In the genomic region with DNA sequence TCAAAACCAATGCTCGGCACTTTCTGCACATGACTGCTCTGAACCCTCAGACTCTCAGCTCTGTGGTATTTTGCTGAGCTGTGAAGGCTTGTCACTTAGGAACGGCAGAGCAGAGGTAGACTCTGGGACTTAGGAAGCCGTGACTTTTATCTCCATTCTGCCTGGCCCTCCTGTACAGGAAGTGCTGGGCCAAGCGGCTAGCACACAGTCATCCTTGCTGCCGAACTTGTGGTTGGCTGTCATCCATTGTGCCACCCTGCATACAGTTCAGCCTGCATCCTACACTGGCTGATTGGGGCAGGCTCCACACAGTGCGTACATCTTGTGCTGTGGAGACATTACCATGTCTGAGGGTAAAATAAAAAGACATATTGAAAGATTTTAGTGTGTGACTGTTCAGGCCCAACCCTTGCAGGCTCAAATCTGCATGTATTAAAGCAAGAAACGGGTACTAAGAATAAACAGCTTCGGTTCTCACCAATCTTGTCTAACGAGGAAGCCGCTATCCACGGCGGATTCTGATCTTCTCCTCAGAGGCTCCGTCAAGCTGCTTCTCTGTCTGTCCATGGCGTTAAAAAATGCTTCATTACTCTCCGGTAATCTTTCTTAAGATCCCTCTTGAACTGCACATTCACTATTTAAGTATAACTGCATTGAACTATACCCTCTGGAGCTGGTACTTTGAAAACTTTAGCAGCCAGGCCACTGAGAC, we compare ENCODE assay signal across 18 mouse cellular contexts. TPM values are rescaled to one million over a fixed set of nuclear protein-coding genes. Genes with fewer than 3 reads are reported as not detected.
A peak's percentile ranks its signal among the peaks of the same experiment; 100 is the strongest.
DNase-seq lines count a peak whose midpoint lies in the region; ATAC-seq and TF ChIP-seq lines count a peak whose summit lies in the region.
"Had no signal": no experiment of that assay in that cellular context is flagged by ENCODE, and none has a peak within 500 bp of the region (broad histone marks: within the 10 kb centered on the region; RNA-seq: fewer than 3 reads in every experiment).

No protein-coding gene starts in this region.

- H3K27me3 ChIP-seq in forebrain, embryonic 15.5 days = no peaks in the 10 kb centered on the region
- no peaks in the 10 kb centered on the region for H3K27me3 ChIP-seq in forebrain, embryonic 14.5 days (replicated peaks; ENCODE audit: control insufficient read depth, insufficient read depth, low read length)
- no peaks in the 10 kb centered on the region for H3K27me3 ChIP-seq in lung, postnatal 0 days (replicated peaks; ENCODE audit: insufficient read depth, low read length)
- H3K27me3 ChIP-seq in liver, embryonic 11.5 days (replicated peaks; ENCODE audit: control insufficient read depth, insufficient read depth, low read length) = no peaks in the 10 kb centered on the region
- H3K27me3 ChIP-seq in stomach, postnatal 0 days (ENCODE audit: control insufficient read depth, insufficient read depth, low read length) = no peaks in the 10 kb centered on the region
- H3K27me3 ChIP-seq: limb, embryonic 15.5 days; midbrain, embryonic 15.5 days; neural tube, embryonic 15.5 days had no signal

- no peak overlapping the region for H3K4me2 ChIP-seq in forebrain, embryonic 15.5 days (replicated peaks)
- no peak overlapping the region for H3K4me2 ChIP-seq in forebrain, embryonic 14.5 days (ENCODE audit: low read length)
- H3K4me2 ChIP-seq in lung, postnatal 0 days (replicated peaks; ENCODE audit: low read depth, low read length) = no peak overlapping the region
- H3K4me2 ChIP-seq in liver, embryonic 11.5 days = no peak overlapping the region
- no peak overlapping the region for H3K4me2 ChIP-seq in stomach, postnatal 0 days (replicated peaks; ENCODE audit: low read depth)
- H3K4me2 ChIP-seq: heart, embryonic 11.5 days; limb, embryonic 15.5 days; midbrain, embryonic 15.5 days; neural tube, embryonic 15.5 days had no signal

- no peak for DNase-seq in forebrain, embryonic 14.5 days (ENCODE audit: low spot score)
- no peak for DNase-seq in lung, postnatal 0 days (ENCODE audit: low spot score)
- no peak for DNase-seq in lung, adult 2 months
- no peak for DNase-seq in liver, embryonic 11.5 days (ENCODE audit: low spot score)
- DNase-seq in stomach, postnatal 0 days (ENCODE audit: low spot score) = peak; percentile 19
- no peak for DNase-seq in urinary bladder, adult 18-20 months (ENCODE audit: low spot score in 2 of 2)
- DNase-seq in embryo, embryonic 9.5 days (ENCODE audit: extremely low spot score) = no peak
- DNase-seq: cerebellum, postnatal 10 days; gastrocnemius, adult 2 months; kidney, postnatal 25 days; right cerebral cortex, postnatal 14 days; thymus, postnatal 4 days had no signal

- WGBS in forebrain, embryonic 15.5 days = 60% methylated on average over 15 of the region's 15 CpGs
- WGBS in forebrain, embryonic 14.5 days = 59% methylated on average over 15 of the region's 15 CpGs
- 64% methylated on average over 15 of the region's 15 CpGs for WGBS in lung, postnatal 0 days
- 65% methylated on average over 15 of the region's 15 CpGs for WGBS in lung, adult 2 months
- 49% methylated on average over 15 of the region's 15 CpGs for WGBS in liver, embryonic 11.5 days
- 74% methylated on average over 15 of the region's 15 CpGs for WGBS in stomach, postnatal 0 days

- H3K9me3 ChIP-seq in forebrain, embryonic 15.5 days = no peaks in the 10 kb centered on the region
- H3K9me3 ChIP-seq in forebrain, embryonic 14.5 days (replicated peaks; ENCODE audit: control insufficient read depth, low read length) = no peaks in the 10 kb centered on the region
- no peaks in the 10 kb centered on the region for H3K9me3 ChIP-seq in lung, postnatal 0 days (ENCODE audit: low read length)
- no peaks in the 10 kb centered on the region for H3K9me3 ChIP-seq in liver, embryonic 11.5 days (ENCODE audit: control insufficient read depth, low read length)
- no peaks in the 10 kb centered on the region for H3K9me3 ChIP-seq in stomach, postnatal 0 days (ENCODE audit: control insufficient read depth, low read length)
- H3K9me3 ChIP-seq: limb, embryonic 15.5 days; midbrain, embryonic 15.5 days; neural tube, embryonic 15.5 days had no signal

- 0 out of 2 replicates have a peak, but pooled peaks have one; percentile 42 for ATAC-seq in forebrain, embryonic 15.5 days (replicated peaks)
- ATAC-seq in forebrain, embryonic 14.5 days = no peak
- no peak for ATAC-seq in lung, postnatal 0 days
- peak; percentile 75 for ATAC-seq in liver, embryonic 11.5 days (replicated peaks; ENCODE audit: low FRiP score)
- ATAC-seq in stomach, postnatal 0 days (ENCODE audit: low FRiP score, low TSS enrichment) = 0 out of 2 replicates have a peak, but pooled peaks have one; percentile 28
- ATAC-seq: inflammation-experienced regulatory T-cells, adult 6 months; midbrain, embryonic 15.5 days had no signal

- no peak for TF ChIP-seq CTCF in lung, postnatal 0 days (IDR thresholded peaks at IDR 0.05)
- no peak for TF ChIP-seq CTCF in lung, adult 2 months (IDR thresholded peaks at IDR 0.05; ENCODE audit: insufficient read depth, low read length)
- no peak for TF ChIP-seq CTCF in stomach, postnatal 0 days (IDR thresholded peaks at IDR 0.05; ENCODE audit: low read depth)

- no peak overlapping the region for H3K9ac ChIP-seq in forebrain, embryonic 15.5 days (replicated peaks)
- H3K9ac ChIP-seq in forebrain, embryonic 14.5 days (ENCODE audit: low read length) = no peak overlapping the region
- 0 out of 2 replicates have a peak overlapping the region, but pooled peaks have one; percentile 16 for H3K9ac ChIP-seq in lung, postnatal 0 days (replicated peaks; ENCODE audit: low read depth)
- no peak overlapping the region for H3K9ac ChIP-seq in liver, embryonic 11.5 days (ENCODE audit: low read depth, low read length)
- no peak overlapping the region for H3K9ac ChIP-seq in stomach, postnatal 0 days (ENCODE audit: low read length)
- H3K9ac ChIP-seq: limb, embryonic 15.5 days; midbrain, embryonic 15.5 days; neural tube, embryonic 15.5 days had no signal

- TF ChIP-seq EP300 in lung, postnatal 0 days (IDR thresholded peaks at IDR 0.05) = no peak
- no peak for TF ChIP-seq EP300 in stomach, postnatal 0 days (optimal IDR thresholded peaks at IDR 0.05)

- no peak for TF ChIP-seq POLR2A in lung, adult 2 months (IDR thresholded peaks at IDR 0.05; ENCODE audit: borderline replicate concordance, extremely low read depth, low read depth, low read length)

- no peak overlapping the region for H3K4me3 ChIP-seq in forebrain, embryonic 15.5 days
- H3K4me3 ChIP-seq in forebrain, embryonic 14.5 days (ENCODE audit: low read depth, low read length) = no peak overlapping the region
- H3K4me3 ChIP-seq in lung, postnatal 0 days (ENCODE audit: low read depth, low read length) = no peak overlapping the region
- H3K4me3 ChIP-seq in lung, adult 2 months (replicated peaks; ENCODE audit: extremely low read depth, low read depth, low read length) = no peak overlapping the region
- no peak overlapping the region for H3K4me3 ChIP-seq in liver, embryonic 11.5 days (ENCODE audit: low read depth, low read length)
- H3K4me3 ChIP-seq in stomach, postnatal 0 days (ENCODE audit: low read depth, low read length) = no peak overlapping the region
- H3K4me3 ChIP-seq: gastrocnemius, adult 2 months; limb, embryonic 15.5 days; midbrain, embryonic 15.5 days; neural tube, embryonic 15.5 days had no signal

- no peak overlapping the region for H3K27ac ChIP-seq in forebrain, embryonic 15.5 days (replicated peaks)
- H3K27ac ChIP-seq in forebrain, embryonic 14.5 days (ENCODE audit: low read depth, low read length) = no peak overlapping the region
- H3K27ac ChIP-seq in lung, postnatal 0 days (ENCODE audit: low read length) = no peak overlapping the region
- H3K27ac ChIP-seq in liver, embryonic 11.5 days (ENCODE audit: low read depth, low read length) = no peak overlapping the region
- H3K27ac ChIP-seq in stomach, postnatal 0 days (replicated peaks) = no peak overlapping the region
- H3K27ac ChIP-seq: limb, embryonic 15.5 days; midbrain, embryonic 15.5 days; neural tube, embryonic 15.5 days had no signal

- H3K4me1 ChIP-seq in forebrain, embryonic 15.5 days = no peaks in the 10 kb centered on the region
- no peaks in the 10 kb centered on the region for H3K4me1 ChIP-seq in forebrain, embryonic 14.5 days (ENCODE audit: control insufficient read depth, insufficient read depth, low read length)
- H3K4me1 ChIP-seq in lung, postnatal 0 days (ENCODE audit: insufficient read depth, low read depth, low read length) = no peaks in the 10 kb centered on the region
- H3K4me1 ChIP-seq in lung, adult 2 months (ENCODE audit: control insufficient read depth, insufficient read depth, low read length) = peaks cover 3% of the 10 kb centered on the region; the same call in 1 of the 2 replicates
- H3K4me1 ChIP-seq in liver, embryonic 11.5 days (replicated peaks; ENCODE audit: control insufficient read depth, insufficient read depth, low read length) = peaks cover 7% of the 10 kb centered on the region; the same call in 1 of the 2 replicates
- H3K4me1 ChIP-seq in stomach, postnatal 0 days (replicated peaks; ENCODE audit: control insufficient read depth, insufficient read depth) = no peaks in the 10 kb centered on the region

- H3K36me3 ChIP-seq in forebrain, embryonic 15.5 days = no peaks in the 10 kb centered on the region
- H3K36me3 ChIP-seq in forebrain, embryonic 14.5 days (ENCODE audit: control insufficient read depth, insufficient read depth, low read length) = no peaks in the 10 kb centered on the region
- no peaks in the 10 kb centered on the region for H3K36me3 ChIP-seq in lung, postnatal 0 days (ENCODE audit: insufficient read depth, low read length)
- H3K36me3 ChIP-seq in liver, embryonic 11.5 days (ENCODE audit: control insufficient read depth, insufficient read depth, low read length) = no peaks in the 10 kb centered on the region
- no peaks in the 10 kb centered on the region for H3K36me3 ChIP-seq in stomach, postnatal 0 days (ENCODE audit: control insufficient read depth, insufficient read depth, low read length)
- H3K36me3 ChIP-seq: limb, embryonic 15.5 days; midbrain, embryonic 15.5 days; neural tube, embryonic 15.5 days had no signal

RNA-seq across cellular contexts. Expression of a gene that starts 54.4 kb away (rescaled TPM):
- 156 and 163 TPM in 2 replicates for polyA plus RNA-seq in forebrain, embryonic 15.5 days (2015; fragmentation: Nextera tagmentation; extraction: Ambion mirVana)
- 154 and 184 TPM in 2 replicates for polyA plus RNA-seq in forebrain, embryonic 14.5 days (2014; fragmentation: Nextera tagmentation; extraction: Ambion mirVana)
- 51.1 and 53.2 TPM in 2 replicates for polyA plus RNA-seq in lung, postnatal 0 days (2015; fragmentation: Nextera tagmentation; extraction: Ambion mirVana)
- 35.6 and 57.4 TPM in 2 replicates for polyA plus RNA-seq in lung, adult 2 months (2012; rRNA removed)
- 39.7 and 40.1 TPM in 2 replicates for polyA plus RNA-seq in liver, embryonic 11.5 days (2014; fragmentation: Nextera tagmentation; extraction: Ambion mirVana)
- 62.1 and 65.2 TPM in 2 replicates for polyA plus RNA-seq in stomach, postnatal 0 days (2015; fragmentation: Nextera tagmentation; extraction: Ambion mirVana)

Comparison
In these comparisons a context has a peak if more than half of its experiments do, and no peak if none do; other contexts are left out.
1. ATAC-seq: peak in forebrain, embryonic 15.5 days (single experiment), liver, embryonic 11.5 days (single experiment) and stomach, postnatal 0 days (single experiment); none in forebrain, embryonic 14.5 days (single experiment) and lung, postnatal 0 days (single experiment).